Mouse (Mus musculus) heart, adult 10 weeks (tissue): ENCODE results near the gene Aff1. TPM values are rescaled to one million over a fixed set of nuclear protein-coding genes. Genes with fewer than 3 reads are reported as not detected.

Experiments used
- polyA plus RNA-seq: library from polyadenylated mRNA; stranded (reverse); fragments of 350-450 nt; fragmentation: Illumina TruSeq; extraction: RNeasy Lipid Tissue Mini Kit (QIAGEN cat#74804); gene quantifications from one replicate; pipeline ENCODE4 v1.2.3, GENCODE M21; 2014; ENCODE audit warnings: low read depth, low replicate concordance

Gene Aff1
- polyA plus RNA-seq = 28.2 TPM

GRCm38 (mm10) chr5:103691624-103692530, at the start of gene Aff1:
Aff1 (plus strand) TSS chr5:103692374.

GRCm38 (mm10) chr5:103655346-103656118, 36.6 kb upstream of the Aff1 start, which contains the start of gene 1700016H13Rik:
1700016H13Rik (minus strand) TSS chr5:103656010.

Other genes with a start within 250 kb of the Aff1 start
- 3.1 TPM for gene Slc10a6, start 63.0 kb upstream of the Aff1 start, polyA plus RNA-seq
- not detected for gene 1700016H13Rik, start 36.4 kb upstream of the Aff1 start, polyA plus RNA-seq
- 10.7 TPM for gene Klhl8, start 218.9 kb downstream of the Aff1 start, polyA plus RNA-seq